Mouse (Mus musculus) frontal cortex, postnatal 36 days (tissue): Measurements from ENCODE around the gene Zc3h18.

Experiments
- DNase-seq, 2 experiments: peaks; one replicate each; pipeline ENCODE4 v3.0.0; 2022; ENCODE audit warnings: low spot score in 2 of 2

Zc3h18 gene

DNA sequence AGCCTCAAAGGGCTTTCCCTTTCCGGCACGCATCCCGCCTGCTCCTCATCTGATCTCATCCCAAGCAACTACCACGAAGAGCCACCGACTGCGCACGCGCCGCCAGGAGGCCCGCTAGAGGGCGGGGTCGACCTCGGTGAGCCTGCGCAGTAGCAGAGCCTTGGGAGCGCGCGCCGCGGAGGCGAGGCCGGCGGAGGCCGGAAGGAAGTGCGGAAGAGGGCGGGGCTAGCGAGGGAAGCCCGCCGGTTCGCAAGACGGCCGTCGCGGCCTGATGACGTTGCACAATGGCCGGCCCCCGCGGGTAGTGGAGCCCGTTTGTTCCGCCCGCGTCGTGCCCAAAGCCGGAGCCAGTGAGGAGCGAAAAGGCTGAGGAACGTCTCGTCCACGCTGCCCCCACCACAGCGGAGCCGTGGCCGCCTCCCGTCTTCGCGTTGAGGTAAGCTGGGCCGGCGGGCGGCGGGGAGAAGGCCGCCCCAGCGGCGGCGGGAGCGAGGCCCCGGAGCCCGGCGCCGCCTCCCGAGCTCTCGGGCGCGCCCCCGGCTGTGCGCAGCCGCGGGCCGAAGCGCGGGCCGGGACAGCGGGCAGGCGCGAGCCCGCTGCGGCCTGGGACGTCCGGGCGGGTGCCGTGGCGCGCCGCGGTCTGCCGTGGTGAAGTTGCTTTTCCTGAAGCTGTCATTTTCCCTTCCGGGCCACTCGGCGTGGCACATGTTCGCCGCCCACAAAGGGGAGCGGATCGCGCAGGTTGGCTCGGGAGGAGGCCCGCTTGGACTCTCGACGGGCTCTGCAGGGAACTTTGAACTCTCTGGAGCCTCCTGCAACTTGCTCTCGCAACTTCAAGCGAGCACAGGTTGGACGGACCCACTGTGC lies at the start of gene Zc3h18:
TSS of gene Zc3h18 (plus strand) at position 245 of the 867 bp plus-strand sequence.
- DNase-seq, result peak; percentile 99

GRCm38 (mm10) chr8:122329072-122329471 lies 47.3 kb upstream of the Zc3h18 start:
- DNase-seq, result no peak

- no peak for DNase-seq
Measured at GRCm38 (mm10) chr8:122329553-122330239, 46.7 kb upstream of the Zc3h18 start.

DNA sequence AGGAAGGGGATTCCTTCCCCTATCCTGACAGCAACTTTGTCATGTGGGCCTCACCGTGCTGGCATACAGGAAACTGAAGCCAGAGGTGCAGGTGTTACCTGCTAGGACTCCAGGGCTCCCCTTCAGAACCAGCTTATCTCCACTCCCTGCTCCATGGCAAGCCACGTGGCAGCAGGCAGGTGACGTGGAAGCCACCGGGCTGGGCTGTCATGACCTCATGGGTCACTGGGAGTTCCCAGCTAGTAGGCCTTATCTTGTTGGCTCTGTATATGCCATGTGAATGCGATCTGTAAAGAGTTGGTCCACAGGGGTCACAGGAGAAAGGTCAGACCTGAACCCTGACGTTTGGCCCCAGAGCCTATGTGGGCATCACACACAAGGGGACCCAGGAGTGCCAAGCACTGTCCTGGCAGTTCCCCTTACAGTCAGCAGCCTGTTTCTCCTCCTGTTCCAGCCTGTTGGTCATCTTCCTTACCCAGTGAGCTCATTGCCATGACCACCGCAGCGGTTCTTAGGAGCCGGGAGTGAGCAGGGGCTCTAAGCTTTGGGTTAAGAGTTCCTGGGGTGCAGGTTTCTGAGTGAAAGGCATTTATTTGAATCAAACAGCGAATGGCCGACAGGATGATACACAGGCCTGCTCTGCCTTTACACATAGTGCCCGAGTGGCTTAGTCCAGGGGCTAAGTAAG lies 45.8 kb upstream of the Zc3h18 start:
- DNase-seq, result no peak

DNA sequence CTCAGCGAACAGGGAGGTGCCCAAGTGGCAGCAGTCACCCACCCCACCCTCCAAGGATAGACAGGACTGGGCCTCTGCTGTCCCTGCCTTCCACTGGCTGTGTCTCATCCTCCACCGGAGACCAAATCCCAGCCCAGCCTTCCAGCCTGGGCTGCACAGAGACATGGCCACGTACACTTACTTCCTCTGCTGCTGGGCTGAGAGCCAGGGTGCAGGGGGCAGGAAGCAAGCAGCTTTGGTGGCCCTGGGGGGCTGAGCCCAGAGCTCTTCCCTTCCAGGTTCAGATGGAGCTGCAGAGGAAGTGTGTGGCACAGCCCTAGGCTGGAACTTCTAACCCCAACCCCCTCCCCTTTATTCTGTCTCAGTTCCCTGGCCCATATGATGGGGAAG lies 45.3 kb upstream of the Zc3h18 start:
- DNase-seq, result no peak

- DNase-seq, result peak; percentile 85 to 87
Measured at GRCm38 (mm10) chr8:122332753-122333506, 43.5 kb upstream of the Zc3h18 start.

GRCm38 (mm10) chr8:122333531-122333930 lies 42.9 kb upstream of the Zc3h18 start:
- DNase-seq, result no peak

GRCm38 (mm10) chr8:122334791-122335490 lies 41.5 kb upstream of the Zc3h18 start:
- no peak for DNase-seq

GRCm38 (mm10) chr8:122335638-122336250 lies 40.7 kb upstream of the Zc3h18 start:
- DNase-seq, result no peak

DNA sequence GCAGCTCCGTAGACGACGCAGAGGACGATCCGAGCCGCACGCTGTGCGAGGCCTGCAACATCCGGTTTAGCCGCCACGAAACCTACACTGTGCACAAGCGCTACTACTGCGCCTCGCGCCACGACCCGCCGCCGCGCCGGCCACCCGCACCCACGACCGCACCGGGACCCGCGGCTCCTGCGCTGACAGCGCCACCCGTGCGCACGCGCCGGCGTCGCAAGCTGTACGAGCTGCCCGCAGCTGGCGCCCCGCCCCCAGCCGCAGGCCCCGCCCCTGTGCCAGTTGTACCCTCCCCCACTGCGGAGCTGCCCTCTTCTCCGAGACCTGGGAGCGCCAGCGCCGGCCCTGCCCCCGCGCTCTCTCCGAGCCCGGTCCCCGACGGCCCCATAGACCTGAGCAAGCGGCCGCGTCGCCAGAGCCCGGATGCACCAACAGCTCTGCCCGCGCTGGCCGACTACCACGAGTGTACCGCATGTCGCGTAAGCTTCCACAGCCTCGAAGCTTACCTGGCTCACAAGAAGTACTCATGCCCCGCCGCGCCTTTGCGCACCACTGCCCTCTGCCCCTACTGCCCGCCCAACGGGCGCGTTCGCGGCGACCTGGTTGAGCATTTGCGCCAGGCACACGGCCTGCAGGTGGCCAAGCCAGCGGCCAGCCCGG lies 40.0 kb upstream of the Zc3h18 start:
- DNase-seq, result peak in 1 of 2 experiments; percentile 48

DNA sequence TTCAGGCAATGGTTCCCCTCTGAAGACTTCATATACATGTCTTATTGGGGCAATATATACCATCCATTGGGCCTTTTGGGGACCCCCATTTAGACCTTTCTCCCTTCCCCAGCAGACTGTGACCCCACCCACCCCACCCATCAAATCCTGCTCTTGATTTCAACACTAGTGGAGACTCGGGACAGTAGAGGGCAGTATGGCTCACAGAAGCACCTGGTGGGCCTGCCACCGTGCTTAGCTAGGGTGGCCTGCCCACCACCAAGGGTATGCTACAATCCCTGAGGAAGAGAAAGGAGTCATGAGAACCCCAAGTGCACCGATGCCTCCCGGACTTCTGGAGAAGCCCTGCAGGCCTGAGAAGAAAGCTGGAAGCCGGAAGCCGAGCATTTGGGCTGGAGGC lies 37.6 kb upstream of the Zc3h18 start:
- DNase-seq, result no peak

- no peak for DNase-seq
Measured at GRCm38 (mm10) chr8:122340761-122341160, 35.6 kb upstream of the Zc3h18 start.

- no peak for DNase-seq
Measured at GRCm38 (mm10) chr8:122341790-122342189, 34.6 kb upstream of the Zc3h18 start.

DNA sequence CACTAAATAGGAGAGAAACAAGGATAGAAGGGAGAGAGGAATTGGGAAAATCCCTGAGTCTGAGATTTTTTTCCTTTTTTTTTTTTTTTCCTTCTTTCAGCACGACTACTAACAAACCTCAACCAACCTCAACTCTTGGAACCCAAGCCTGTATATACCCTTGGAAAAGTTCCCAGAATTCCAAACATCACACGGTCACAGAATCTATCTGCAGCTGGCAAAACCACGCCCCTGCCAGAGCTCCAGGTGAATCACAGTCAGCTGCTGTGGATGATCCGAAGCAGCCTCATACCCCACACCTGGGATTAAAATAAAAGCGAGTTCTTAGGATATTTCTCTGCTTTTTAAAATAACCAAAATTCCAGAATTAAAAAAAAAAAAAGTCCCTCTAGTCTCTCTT lies 34.0 kb upstream of the Zc3h18 start:
- DNase-seq, result no peak

GRCm38 (mm10) chr8:122342806-122343209 lies 33.6 kb upstream of the Zc3h18 start:
- peak; percentile 65 to 70 for DNase-seq

GRCm38 (mm10) chr8:122343341-122343740 lies 33.1 kb upstream of the Zc3h18 start:
- DNase-seq, result no peak

DNA sequence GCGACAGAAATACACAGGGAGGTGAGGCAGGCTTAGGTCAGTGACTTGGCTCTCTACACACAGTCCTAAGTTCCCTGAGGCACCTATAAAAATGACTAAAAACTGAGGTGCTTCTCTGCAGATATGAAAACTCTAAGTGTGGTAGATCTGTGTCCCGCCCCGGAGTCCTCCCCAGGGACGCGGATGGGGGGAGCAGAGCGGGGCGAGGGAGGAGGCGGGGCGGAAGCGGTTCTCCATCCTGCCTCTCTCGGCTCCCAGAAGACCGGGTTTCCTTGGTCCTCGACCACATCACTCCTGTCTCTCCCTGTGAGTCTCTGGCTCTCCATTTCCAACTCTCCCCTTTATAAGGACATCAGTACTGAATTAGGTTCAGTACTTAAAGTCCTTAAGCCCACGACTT lies 32.7 kb upstream of the Zc3h18 start:
- DNase-seq, result no peak

GRCm38 (mm10) chr8:122344219-122344618 lies 32.2 kb upstream of the Zc3h18 start:
- no peak for DNase-seq

GRCm38 (mm10) chr8:122345181-122346095 lies 31.0 kb upstream of the Zc3h18 start:
- no peak for DNase-seq
